Mouse (Mus musculus) liver, embryonic 15.5 days (tissue): Measurements from ENCODE around the gene Sphk2. TPM values are rescaled to one million over a fixed set of nuclear protein-coding genes. Genes with fewer than 3 reads are reported as not detected.
"Not testable (repeated sequence)": the region's sequence is repeated elsewhere in the genome, so short reads cannot be mapped to it uniquely, and the experiment has no call there.

Experiments used
- ATAC-seq: fragments of 200-750 bp; cut with Nextera tagmentation; 2 replicates; pipeline ENCODE4 v1.8.0; 2017; ENCODE audit warnings: moderate number of reproducible peaks, mild to moderate bottlenecking, moderate library complexity; ENCODE audit not compliant: insufficient read depth
- H3K27ac ChIP-seq: fragments of 300-500 bp; sonication (generic); replicated peaks from 2 replicates; pipeline ENCODE4 v1.5.1; 2015; ENCODE audit warnings: mild to moderate bottlenecking, inconsistent platforms
- H3K27me3 ChIP-seq: fragments of 300-500 bp; sonication (generic); 2 replicates; pipeline ENCODE4 v1.6.1; 2015; ENCODE audit warnings: mild to moderate bottlenecking, inconsistent platforms
- H3K36me3 ChIP-seq: fragments of 300-500 bp; sonication (generic); replicated peaks from 2 replicates; pipeline ENCODE4 v1.6.1; 2015; ENCODE audit warnings: moderate library complexity, mild to moderate bottlenecking, inconsistent platforms
- H3K4me1 ChIP-seq: fragments of 300-500 bp; sonication (generic); replicated peaks from 2 replicates; pipeline ENCODE4 v1.6.1; 2015; ENCODE audit warnings: inconsistent platforms
- H3K4me2 ChIP-seq: fragments of 300-500 bp; sonication (generic); 2 replicates; pipeline ENCODE4 v1.6.1; 2015; ENCODE audit warnings: moderate library complexity, mild to moderate bottlenecking, inconsistent platforms
- H3K4me3 ChIP-seq: fragments of 300-500 bp; sonication (generic); replicated peaks from 2 replicates; pipeline ENCODE4 v1.5.1; 2015; ENCODE audit warnings: mild to moderate bottlenecking, inconsistent platforms
- H3K9ac ChIP-seq: fragments of 300-500 bp; sonication (generic); 2 replicates; pipeline ENCODE4 v1.6.1; 2015; ENCODE audit warnings: moderate library complexity, mild to moderate bottlenecking, inconsistent platforms
- H3K9me3 ChIP-seq: fragments of 300-500 bp; sonication (generic); replicated peaks from 2 replicates; pipeline ENCODE4 v1.6.1; 2016; ENCODE audit warnings: inconsistent platforms
- WGBS: fragments of 180-500 bp; shearing (Covaris S2); methylation state at CpG from one replicate; pipeline ENCODE4 v1.1.7; 2015; ENCODE audit warnings: mixed read lengths; ENCODE audit not compliant: insufficient replicate concordance; 5-methylcytosine and 5-hydroxymethylcytosine counted together
- polyA plus RNA-seq: library from polyadenylated mRNA; unstranded; fragments of >200 nt; fragmentation: Nextera tagmentation; extraction: Ambion mirVana; gene quantifications from 2 replicates; pipeline ENCODE4 v1.2.1, GENCODE M21; 2015

Sphk2 gene
- polyA plus RNA-seq, 1 experiment from 2014 or later: 10.4 TPM

DNA sequence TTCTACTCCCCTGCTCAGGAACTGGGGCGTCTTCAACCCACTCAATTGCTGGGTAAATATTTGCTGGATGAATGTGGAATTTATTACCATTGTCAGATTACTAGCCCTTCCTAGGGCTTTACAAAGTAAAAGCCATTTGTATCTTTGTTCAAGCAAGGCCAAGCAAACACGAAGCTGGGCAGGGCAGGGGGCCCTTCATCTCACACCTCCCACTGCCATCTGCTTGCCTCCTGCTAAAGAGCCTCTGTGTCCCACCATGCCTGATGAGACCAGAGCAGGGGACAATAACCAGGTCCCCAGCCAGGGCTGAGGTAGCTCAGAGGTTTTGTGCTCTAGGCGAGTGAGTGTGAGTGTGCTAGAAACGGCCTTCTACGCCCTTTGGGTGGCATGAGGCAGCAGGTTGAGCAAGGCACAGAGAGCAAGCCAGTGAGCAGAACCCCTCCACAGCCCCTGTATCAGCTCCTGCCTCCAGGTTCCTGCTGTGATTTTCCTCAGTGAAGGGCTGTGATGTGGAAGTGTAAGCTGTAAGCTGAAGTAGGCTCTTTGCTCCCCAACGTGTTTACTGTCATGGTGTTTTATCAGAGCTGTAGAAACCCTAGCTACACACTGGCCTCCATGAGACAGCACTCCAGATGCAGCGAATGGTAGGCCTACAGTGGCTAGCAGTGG lies 40.0 kb downstream of the Sphk2 start:
- Histone ChIP-seq H3K4me2 (no peak overlapping the region), H3K9ac (no peak overlapping the region), H3K9me3 (no peaks in the 10 kb centered on the region), H3K36me3 (no peaks in the 10 kb centered on the region), H3K27me3 (no peaks in the 10 kb centered on the region), H3K4me1 (peaks cover 10% of the 10 kb centered on the region), H3K27ac (no peak overlapping the region), H3K4me3 (no peak overlapping the region)
- no peak for ATAC-seq
- WGBS: 58% methylated on average over 7 of the region's 7 CpGs

DNA sequence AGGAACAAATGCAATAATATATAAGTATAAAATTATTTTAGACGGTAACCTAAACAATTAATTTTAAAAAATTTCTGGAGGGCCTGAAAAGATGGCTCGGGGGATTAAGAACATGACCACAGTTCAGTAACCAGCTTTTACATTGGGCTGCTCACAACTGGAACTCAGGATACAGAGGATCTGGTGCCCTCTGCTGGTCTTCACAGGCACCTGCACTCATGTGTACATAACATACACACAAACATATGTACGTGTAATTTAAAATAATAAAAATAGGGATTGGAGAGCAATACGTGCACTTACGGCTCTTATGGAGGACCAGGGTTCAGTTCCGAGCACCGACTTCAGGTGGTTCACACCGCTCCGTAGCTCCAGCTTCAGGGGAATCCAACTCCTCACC lies 48.9 kb downstream of the Sphk2 start:
- H3K27ac ChIP-seq: no peak overlapping the region
- H3K4me3 ChIP-seq: no peak overlapping the region
- H3K36me3 ChIP-seq: no peaks in the 10 kb centered on the region
- no peaks in the 10 kb centered on the region for H3K9me3 ChIP-seq
- ATAC-seq: no peak
- no peak overlapping the region for H3K4me2 ChIP-seq
- no peaks in the 10 kb centered on the region for H3K27me3 ChIP-seq
- no peak overlapping the region for H3K9ac ChIP-seq
- 84% methylated on average over 9 of the region's 9 CpGs for WGBS
- H3K4me1 ChIP-seq: no peaks in the 10 kb centered on the region

DNA sequence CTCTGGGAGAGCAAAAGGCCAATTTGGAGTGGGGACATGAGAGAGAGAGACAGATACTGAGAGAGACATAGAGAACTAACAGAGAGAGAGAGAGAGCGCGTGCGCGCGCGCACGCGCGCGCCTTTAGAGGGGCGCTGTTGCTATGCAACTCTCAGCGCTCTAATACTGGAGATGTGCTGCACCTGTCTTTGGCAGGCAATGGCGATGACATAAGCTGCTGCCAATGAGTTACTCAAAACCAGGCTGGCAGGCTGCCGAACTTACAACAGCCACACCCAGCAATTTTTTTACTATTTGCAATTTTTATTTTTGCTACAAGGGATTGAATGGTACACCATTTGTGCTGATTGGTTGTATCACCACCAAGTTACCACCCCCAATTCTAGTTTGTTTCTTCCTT lies 50.0 kb downstream of the Sphk2 start:
- Histone ChIP-seq H3K4me1 (no peaks in the 10 kb centered on the region), H3K9me3 (no peaks in the 10 kb centered on the region), H3K9ac (no peak overlapping the region), H3K36me3 (no peaks in the 10 kb centered on the region), H3K4me3 (no peak overlapping the region), H3K4me2 (no peak overlapping the region), H3K27me3 (no peaks in the 10 kb centered on the region), H3K27ac (no peak overlapping the region)
- 86% methylated on average over 14 of the region's 14 CpGs for WGBS
- ATAC-seq: no peak

DNA sequence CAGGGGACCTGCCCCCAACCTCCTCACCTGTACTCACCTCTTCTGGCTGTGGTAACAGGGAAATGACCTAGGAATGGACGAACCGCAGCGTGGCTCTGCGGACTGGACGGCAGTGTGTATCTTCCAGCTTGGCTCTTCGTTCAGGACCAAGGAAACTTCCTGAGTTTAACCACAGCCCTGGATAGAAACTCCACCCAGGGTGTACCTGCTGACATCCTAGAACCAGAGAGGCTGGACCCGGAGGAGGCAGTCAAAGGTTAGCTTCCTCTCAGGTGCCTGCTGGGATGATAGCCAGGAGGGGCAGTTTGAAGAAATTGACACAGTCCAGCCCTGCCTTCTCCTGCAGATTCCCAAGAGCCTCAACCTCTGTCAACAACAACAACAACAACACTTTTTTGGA lies 51.6 kb downstream of the Sphk2 start, which contains the start of gene Fut2:
Fut2 (minus strand) TSS at position 234 of the 400 bp plus-strand sequence.
- ATAC-seq: no peak
- no peak within 1 kb of the TSS for H3K4me2 ChIP-seq
- no peak within 1 kb of the TSS for H3K4me3 ChIP-seq

DNA sequence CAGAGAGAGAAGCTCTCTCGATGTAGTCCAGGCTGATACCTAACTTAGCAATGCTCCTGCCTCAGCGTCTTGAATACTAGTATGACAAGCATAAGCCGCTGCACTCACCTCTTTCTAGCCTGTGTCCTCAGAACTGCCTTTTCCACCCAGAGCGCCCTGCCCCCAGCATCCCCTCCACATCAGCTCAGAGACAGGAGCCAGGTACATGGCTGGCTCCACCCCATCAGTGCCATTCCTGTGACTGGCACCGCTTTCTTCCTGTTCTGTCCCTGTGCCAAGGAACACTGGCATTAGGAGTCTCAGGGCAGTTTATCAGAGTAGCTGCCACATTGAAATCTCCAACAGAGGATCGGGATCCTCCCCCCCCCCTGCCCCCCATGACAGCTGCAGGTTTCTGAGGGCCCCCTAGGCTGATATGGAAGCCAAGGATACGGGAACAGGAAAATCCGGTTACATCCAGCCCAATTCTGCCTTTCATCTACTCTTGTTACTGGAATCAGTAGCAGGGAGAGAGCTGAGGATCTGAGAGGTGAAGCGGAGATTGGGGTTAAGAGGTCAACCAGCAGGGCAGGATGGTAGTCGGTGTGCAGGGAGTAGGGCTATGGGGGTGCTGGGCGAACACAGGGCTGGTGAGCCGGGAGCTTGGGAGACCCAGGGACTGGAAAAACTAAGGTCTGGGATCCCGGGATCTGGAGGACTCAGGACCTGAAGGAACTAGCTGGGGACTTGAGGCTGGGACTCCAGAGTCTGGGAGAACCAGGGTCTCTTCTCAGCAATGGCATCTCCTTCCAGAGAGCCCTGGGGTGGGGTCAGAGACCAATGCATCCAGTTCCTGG lies 52.3 kb downstream of the Sphk2 start:
- Histone ChIP-seq H3K36me3 (no peaks in the 10 kb centered on the region), H3K27ac (no peak overlapping the region), H3K4me2 (no peak overlapping the region), H3K4me1 (no peaks in the 10 kb centered on the region), H3K9me3 (no peaks in the 10 kb centered on the region), H3K4me3 (no peak overlapping the region), H3K27me3 (no peaks in the 10 kb centered on the region), H3K9ac (no peak overlapping the region)
- no peak for ATAC-seq
- WGBS: 45% methylated on average over 13 of the region's 13 CpGs

More for the DNA sequence above, 51.6 kb downstream of the Sphk2 start, which contains the start of gene Fut2:
- 63% methylated on average over 7 of the region's 7 CpGs for WGBS
- Histone ChIP-seq H3K27ac (no peak within 1 kb of the TSS), H3K9me3 (no peaks in the 10 kb centered on the region), H3K27me3 (no peaks in the 10 kb centered on the region), H3K36me3 (no peaks in the 10 kb centered on the region), H3K9ac (no peak within 1 kb of the TSS), H3K4me1 (no peaks in the 10 kb centered on the region)

DNA sequence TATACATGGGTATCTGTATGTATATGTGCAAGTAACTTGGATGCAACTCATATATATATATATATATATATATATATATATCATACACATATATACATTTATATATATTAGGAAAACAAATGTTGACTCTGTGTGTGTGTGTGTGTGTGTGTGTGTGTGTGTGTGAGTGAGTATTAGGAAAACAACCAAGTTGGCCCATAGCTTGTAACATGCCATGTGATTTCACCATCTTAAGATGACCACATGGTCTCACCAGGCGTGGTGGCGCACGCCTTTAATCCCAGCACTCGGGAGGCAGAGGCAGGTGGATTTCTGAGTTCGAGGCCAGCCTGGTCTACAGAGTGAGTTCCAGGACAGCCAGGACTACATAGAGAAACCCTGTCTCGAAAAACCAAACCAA lies 56.1 kb downstream of the Sphk2 start:
- H3K27ac ChIP-seq, ATAC-seq, H3K27me3 ChIP-seq, H3K9ac ChIP-seq, H3K4me2 ChIP-seq, H3K4me1 ChIP-seq, H3K4me3 ChIP-seq, H3K36me3 ChIP-seq, H3K9me3 ChIP-seq: not testable (repeated sequence)
- WGBS: 71% methylated on average over 6 of the region's 6 CpGs

DNA sequence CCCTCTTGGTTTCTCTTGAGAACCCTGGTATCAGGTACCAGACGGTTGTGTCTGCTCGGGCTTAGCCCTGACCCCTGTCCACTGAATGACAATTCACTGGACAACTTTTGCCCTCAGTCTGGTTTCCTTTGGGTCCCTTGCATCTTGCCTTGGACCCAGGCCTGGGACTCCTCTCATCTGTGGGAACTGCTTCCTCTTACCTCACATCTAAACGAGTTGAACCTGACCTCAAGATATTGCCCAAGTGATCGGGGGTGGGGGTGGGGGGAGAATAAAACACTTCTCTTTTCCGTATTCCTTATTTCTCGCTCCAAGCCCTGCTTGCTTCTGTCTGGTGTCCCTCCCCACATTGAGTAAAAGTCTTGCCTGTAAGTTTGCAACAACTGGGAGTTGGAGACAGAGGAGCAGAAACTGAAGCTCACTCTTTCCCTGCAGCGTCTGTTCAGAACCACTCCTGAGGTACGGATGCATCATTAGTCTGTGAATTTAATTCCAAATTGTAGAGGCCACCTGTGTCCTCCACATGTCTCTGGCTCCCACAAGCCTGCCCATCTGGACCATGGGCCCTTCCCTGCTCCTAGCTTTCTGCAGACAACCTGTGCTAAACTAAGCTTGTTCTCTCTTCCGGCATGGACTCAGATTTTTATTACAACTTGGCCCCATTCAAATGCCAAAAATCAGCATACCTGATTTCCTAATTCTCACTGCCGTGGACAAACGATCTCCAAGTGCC lies 56.9 kb downstream of the Sphk2 start:
- Histone ChIP-seq H3K36me3 (no peaks in the 10 kb centered on the region), H3K9ac (no peak overlapping the region), H3K27ac (no peak overlapping the region), H3K4me1 (no peaks in the 10 kb centered on the region), H3K9me3 (no peaks in the 10 kb centered on the region), H3K27me3 (no peaks in the 10 kb centered on the region), H3K4me3 (no peak overlapping the region), H3K4me2 (no peak overlapping the region)
- WGBS: 50% methylated on average over 11 of the region's 11 CpGs
- ATAC-seq: no peak

Other genes with a start within 250 kb of the Sphk2 start
- gene Tulp2, start 236.1 kb downstream of the Sphk2 start, polyA plus RNA-seq: 0.58 and 0.62 TPM in 2 replicates
- gene Gm45808, start 231.2 kb downstream of the Sphk2 start, polyA plus RNA-seq: not detected in 2 replicates
- 2.4 and 2.5 TPM in 2 replicates for gene Dhdh, start 229.2 kb downstream of the Sphk2 start, polyA plus RNA-seq
- 118 and 131 TPM in 2 replicates for gene Nucb1, start 207.6 kb downstream of the Sphk2 start, polyA plus RNA-seq
- gene Ppp1r15a, start 191.7 kb downstream of the Sphk2 start, polyA plus RNA-seq: 280 and 325 TPM in 2 replicates
- gene Plekha4, start 191.7 kb downstream of the Sphk2 start, polyA plus RNA-seq: 0.66 and 0.75 TPM in 2 replicates
- 1.9 and 2.2 TPM in 2 replicates for gene Hsd17b14, start 163.1 kb downstream of the Sphk2 start, polyA plus RNA-seq
- gene Bcat2, start 147.8 kb downstream of the Sphk2 start, polyA plus RNA-seq: 46.3 and 48.5 TPM in 2 replicates
- not detected in 2 replicates for gene Fgf21, start 102.5 kb downstream of the Sphk2 start, polyA plus RNA-seq
- gene Fut1, start 100.7 kb downstream of the Sphk2 start, polyA plus RNA-seq: not detected in 2 replicates
- gene Izumo1, start 96.2 kb downstream of the Sphk2 start, polyA plus RNA-seq: 0.06 and 0.10 TPM in 2 replicates
- 2.8 and 3.8 TPM in 2 replicates for gene Rasip1, start 90.5 kb downstream of the Sphk2 start, polyA plus RNA-seq
- gene Mamstr, start 78.0 kb downstream of the Sphk2 start, polyA plus RNA-seq: 0.91 and 1.2 TPM in 2 replicates
- gene Fut2, start 51.6 kb downstream of the Sphk2 start, polyA plus RNA-seq: 0.06 TPM in 1 of 2 replicates, not detected in the other
- not detected in 2 replicates for gene Ntn5, start 34.0 kb downstream of the Sphk2 start, polyA plus RNA-seq
- gene Sec1, start 23.6 kb downstream of the Sphk2 start, polyA plus RNA-seq: 0.05 and 0.06 TPM in 2 replicates
- 0.26 and 0.44 TPM in 2 replicates for gene Car11, start 18.2 kb downstream of the Sphk2 start, polyA plus RNA-seq
- 0.46 and 0.85 TPM in 2 replicates for gene Dbp, start 12.9 kb downstream of the Sphk2 start, polyA plus RNA-seq
- gene Rpl18, start 2.5 kb downstream of the Sphk2 start, polyA plus RNA-seq: 533 and 542 TPM in 2 replicates
- gene Fam83e, start 3.2 kb upstream of the Sphk2 start, polyA plus RNA-seq: 0.30 and 0.33 TPM in 2 replicates
- not detected in 2 replicates for gene Spaca4, start 7.8 kb upstream of the Sphk2 start, polyA plus RNA-seq
- not detected in 2 replicates for gene Lmtk3, start 65.7 kb upstream of the Sphk2 start, polyA plus RNA-seq
- gene Sult2b1, start 66.7 kb upstream of the Sphk2 start, polyA plus RNA-seq: 0.07 and 0.22 TPM in 2 replicates
- gene Cyth2, start 96.6 kb upstream of the Sphk2 start, polyA plus RNA-seq: 30.4 and 30.9 TPM in 2 replicates
- 0.06 and 0.12 TPM in 2 replicates for gene Kcnj14, start 106.8 kb upstream of the Sphk2 start, polyA plus RNA-seq
- 24.7 and 25.3 TPM in 2 replicates for gene Grwd1, start 112.9 kb upstream of the Sphk2 start, polyA plus RNA-seq
- 27.6 TPM in 2 replicates for gene Kdelr1, start 154.8 kb upstream of the Sphk2 start, polyA plus RNA-seq
- gene Grin2d, start 160.4 kb upstream of the Sphk2 start, polyA plus RNA-seq: 0.05 TPM in 2 replicates
- 0.94 and 1.3 TPM in 2 replicates for gene Syngr4, start 178.7 kb upstream of the Sphk2 start, polyA plus RNA-seq
- 3.6 and 4.0 TPM in 2 replicates for gene Tmem143, start 178.9 kb upstream of the Sphk2 start, polyA plus RNA-seq
- gene Emp3, start 203.4 kb upstream of the Sphk2 start, polyA plus RNA-seq: 59.9 and 65.0 TPM in 2 replicates
- gene Ccdc114, start 206.1 kb upstream of the Sphk2 start, polyA plus RNA-seq: 0.91 and 1.2 TPM in 2 replicates